Mouse (Mus musculus) lung, adult 2 months (tissue): Measurements from ENCODE around the gene Adgrl4.

Source experiments
- CTCF ChIP-seq: fragments of 200-500 bp; IDR thresholded peaks from 2 replicates; pipeline ENCODE4 v1.5.1; 2011; ENCODE audit warnings: mild to moderate bottlenecking, low read length, control low read depth; ENCODE audit not compliant: insufficient read depth
- POLR2A ChIP-seq: fragments of 200-500 bp; IDR thresholded peaks from 2 replicates; pipeline ENCODE4 v1.6.1; 2011; ENCODE audit warnings: low read depth, mild to moderate bottlenecking, control low read depth, low read length, borderline replicate concordance; ENCODE audit errors: extremely low read depth

- no peak for TF ChIP-seq CTCF
- TF ChIP-seq POLR2A = no peak
Observed at GRCm38 (mm10) chr3:151488853-151489252, 51.2 kb downstream of the Adgrl4 start.
